Comparison of ENCODE assay signal across 20 mouse cellular contexts in genomic region chrX:20691566-20691965, GRCm38 (mm10). TPM values are rescaled to one million over a fixed set of nuclear protein-coding genes. Genes with fewer than 3 reads are reported as not detected.
A peak's percentile ranks its signal among the peaks of the same experiment; 100 is the strongest.
DNase-seq lines count a peak whose midpoint lies in the region; ATAC-seq lines count a peak whose summit lies in the region.
"Had no signal": no experiment of that assay in that cellular context is flagged by ENCODE, and none has a peak within 500 bp of the region (broad histone marks: within the 10 kb centered on the region; RNA-seq: fewer than 3 reads in every experiment).

No protein-coding gene starts in this region.

- H3K9me3 ChIP-seq in forebrain, embryonic 14.5 days (replicated peaks; ENCODE audit: control insufficient read depth, low read length), result no peaks in the 10 kb centered on the region
- H3K9me3 ChIP-seq: embryonic facial prominence, embryonic 13.5 days; forebrain, embryonic 12.5 days; G1E; heart, embryonic 12.5 days; hindbrain, embryonic 15.5 days had no signal

- H3K4me2 ChIP-seq in forebrain, embryonic 14.5 days (ENCODE audit: low read length), result no peak overlapping the region
- H3K4me2 ChIP-seq: embryonic facial prominence, embryonic 13.5 days; forebrain, embryonic 12.5 days; heart, embryonic 12.5 days; hindbrain, embryonic 15.5 days had no signal

- no peak overlapping the region for H3K27ac ChIP-seq in forebrain, embryonic 14.5 days (ENCODE audit: low read depth, low read length)
- H3K27ac ChIP-seq: embryonic facial prominence, embryonic 13.5 days; forebrain, embryonic 12.5 days; hindbrain, embryonic 10.5 days; hindbrain, embryonic 15.5 days had no signal

- 0 out of 2 replicates have a peak, but pooled peaks cover 6% of the 10 kb centered on the region for H3K4me1 ChIP-seq in forebrain, embryonic 14.5 days (ENCODE audit: control insufficient read depth, insufficient read depth, low read length)

- no peak overlapping the region for H3K9ac ChIP-seq in forebrain, embryonic 14.5 days (ENCODE audit: low read length)
- H3K9ac ChIP-seq: embryonic facial prominence, embryonic 13.5 days; forebrain, embryonic 12.5 days; forebrain, postnatal 0 days; heart, embryonic 12.5 days; hindbrain, embryonic 15.5 days had no signal

- WGBS in forebrain, embryonic 14.5 days, result 69% methylated on average over 3 of the region's 3 CpGs

- H3K4me3 ChIP-seq in forebrain, embryonic 14.5 days (ENCODE audit: low read depth, low read length), result no peak overlapping the region
- H3K4me3 ChIP-seq: embryonic facial prominence, embryonic 13.5 days; forebrain, embryonic 12.5 days; heart, embryonic 12.5 days; hindbrain, embryonic 10.5 days; hindbrain, embryonic 15.5 days had no signal

- H3K27me3 ChIP-seq in forebrain, embryonic 14.5 days (replicated peaks; ENCODE audit: control insufficient read depth, insufficient read depth, low read length), result no peaks in the 10 kb centered on the region
- H3K27me3 ChIP-seq: embryonic facial prominence, embryonic 13.5 days; forebrain, embryonic 12.5 days; heart, embryonic 12.5 days; hindbrain, embryonic 15.5 days had no signal

- H3K36me3 ChIP-seq in forebrain, embryonic 14.5 days (ENCODE audit: control insufficient read depth, insufficient read depth, low read length), result peaks cover 33% of the 10 kb centered on the region

- no peak for ATAC-seq in cerebellum, adult (ENCODE audit: insufficient number of reproducible peaks, low FRiP score, low TSS enrichment)
- no peak for ATAC-seq in forebrain, embryonic 14.5 days
- ATAC-seq: CD4-positive, CD25-positive, alpha-beta regulatory T cell, adult 4 months; forebrain, postnatal 0 days; intestine, embryonic 16.5 days had no signal

- DNase-seq in cerebellum, adult 11 months, result peak; percentile 59
- DNase-seq in testis, postnatal 14 days (ENCODE audit: low spot score), result peak; percentile 49
- DNase-seq in testis, postnatal 10 days (ENCODE audit: low spot score), result no peak
- DNase-seq in cerebellum, postnatal 10 days, result peak; percentile 69 to 83
- no peak for DNase-seq in forebrain, embryonic 14.5 days (ENCODE audit: low spot score)
- no peak for DNase-seq in heart, adult 18-20 months
- DNase-seq in left cerebral cortex, adult 18-20 months (ENCODE audit: low spot score in 2 of 2), result no peak
- DNase-seq: adrenal gland, postnatal 10 days; B cell, adult 2 months; forebrain, postnatal 0 days; gastrocnemius, postnatal 14 days had no signal

RNA-seq across cellular contexts. Expression of gene Cdk16, which starts 3.8 kb away (rescaled TPM):
- polyA plus RNA-seq in forebrain, embryonic 14.5 days (2014; fragmentation: Nextera tagmentation; extraction: Ambion mirVana), result 87.2 and 90.7 TPM in 2 replicates
- 100 to 1,000 TPM; 107 to 117 TPM for total RNA-seq in heart, adult 18-20 months (2021)
- total RNA-seq in left cerebral cortex, adult 18-20 months (2021), result 100 to 1,000 TPM; 235 to 249 TPM

RNA-seq across cellular contexts. Expression of gene Usp11, which starts 12.1 kb away (rescaled TPM):
- polyA plus RNA-seq in forebrain, embryonic 14.5 days (2014; fragmentation: Nextera tagmentation; extraction: Ambion mirVana), result 67.8 and 73.4 TPM in 2 replicates
- 1 to 10 TPM; 4.6 to 7.8 TPM for total RNA-seq in heart, adult 18-20 months (2021)
- total RNA-seq in left cerebral cortex, adult 18-20 months (2021), result 100 to 1,000 TPM; 109 to 123 TPM

RNA-seq across cellular contexts. Expression of gene Uba1, which starts 33.4 kb away (rescaled TPM):
- 287 and 341 TPM in 2 replicates for polyA plus RNA-seq in forebrain, embryonic 14.5 days (2014; fragmentation: Nextera tagmentation; extraction: Ambion mirVana)
- total RNA-seq in heart, adult 18-20 months (2021), result 100 to 1,000 TPM; 206 to 212 TPM
- 100 to 1,000 TPM; 348 to 355 TPM for total RNA-seq in left cerebral cortex, adult 18-20 months (2021)

Comparison
In these comparisons a context has a peak if more than half of its experiments do, and no peak if none do; other contexts are left out.
1. DNase-seq: peak in cerebellum, adult 11 months (single experiment), testis, postnatal 14 days (single experiment) and cerebellum, postnatal 10 days (2 of 2); none in testis, postnatal 10 days (single experiment), forebrain, embryonic 14.5 days (single experiment), heart, adult 18-20 months (0 of 2) and left cerebral cortex, adult 18-20 months (0 of 2).
2. RNA of gene Usp11, which starts 12.1 kb away (total RNA-seq): 109 to 123 TPM in left cerebral cortex, adult 18-20 months; 4.6 to 7.8 TPM in heart, adult 18-20 months; every median in the first group is over 10 times any median in the second.